Mouse (Mus musculus) C2C12 (cell line): ENCODE results near the gene Strc. TPM values are rescaled to one million over a fixed set of nuclear protein-coding genes. Genes with fewer than 3 reads are reported as not detected.

Experiments
- polyA plus RNA-seq: library from polyadenylated mRNA; unstranded; fragments of >200 nt; fragmentation: generic; extraction: Trizol; gene quantifications from one replicate; pipeline ENCODE4 v1.2.1, GENCODE M21; 2012; ENCODE audit warnings: missing spikeins

The Strc gene
- polyA plus RNA-seq, 1 experiment: not detected

Other genes starting within 250 kb of the Strc start
- 1.6 TPM for gene Adal, start 246.7 kb downstream of the Strc start, polyA plus RNA-seq
- 3.6 TPM for gene Lcmt2, start 246.5 kb downstream of the Strc start, polyA plus RNA-seq
- gene Tubgcp4, start 216.5 kb downstream of the Strc start, polyA plus RNA-seq: 16.7 TPM
- 3.1 TPM for gene Zscan29, start 216.0 kb downstream of the Strc start, polyA plus RNA-seq
- 13.3 TPM for gene Trp53bp1, start 115.8 kb downstream of the Strc start, polyA plus RNA-seq
- 23.9 TPM for gene Map1a, start 97.6 kb downstream of the Strc start, polyA plus RNA-seq
- 5.8 TPM for gene Ppip5k1, start 31.8 kb downstream of the Strc start, polyA plus RNA-seq
- gene Ckmt1, start 29.5 kb downstream of the Strc start, polyA plus RNA-seq: 0.23 TPM
- 214 TPM for gene Pdia3, start 26.6 kb upstream of the Strc start, polyA plus RNA-seq
- gene Catsper2, start 26.6 kb upstream of the Strc start, polyA plus RNA-seq: 0.92 TPM
- 0.16 TPM for gene Ell3, start 57.1 kb upstream of the Strc start, polyA plus RNA-seq
- gene Serf2, start 62.0 kb upstream of the Strc start, polyA plus RNA-seq: 714 TPM
- 11.8 TPM for gene Hypk, start 66.1 kb upstream of the Strc start, polyA plus RNA-seq
- 0.20 TPM for gene Serinc4, start 69.6 kb upstream of the Strc start, polyA plus RNA-seq
- gene Mfap1b, start 86.9 kb upstream of the Strc start, polyA plus RNA-seq: 8.8 TPM
- gene Mfap1a, start 119.5 kb upstream of the Strc start, polyA plus RNA-seq: 6.3 TPM
- 4.8 TPM for gene Wdr76, start 119.6 kb upstream of the Strc start, polyA plus RNA-seq